Mouse (Mus musculus): ENCODE measurements around the gene Wdr83os. TPM values are rescaled to one million over a fixed set of nuclear protein-coding genes. Genes with fewer than 3 reads are reported as not detected.
"Not testable (repeated sequence)": the region's sequence is repeated elsewhere in the genome, so short reads cannot be mapped to it uniquely, and the experiment has no call there.

Gene Wdr83os
- polyA plus RNA-seq, 1 experiment from 2014 or later = 153 TPM

- no peak overlapping the region for H3K4me3 ChIP-seq (ENCODE audit: low read depth, low read length)
- ATAC-seq (ENCODE audit: insufficient number of reproducible peaks, insufficient read depth, low FRiP score, low read depth) = no peak
- H3K4me1 ChIP-seq (ENCODE audit: control insufficient read depth, insufficient read depth, low read length) = no peaks in the 10 kb centered on the region
- H3K27me3 ChIP-seq (ENCODE audit: control insufficient read depth, insufficient read depth, low read length) = no peaks in the 10 kb centered on the region
- 61% methylated on average over 7 of the region's 7 CpGs for WGBS
- no peak overlapping the region for H3K9ac ChIP-seq (replicated peaks; ENCODE audit: low read depth, low read length)
- H3K27ac ChIP-seq (ENCODE audit: low read length) = no peak overlapping the region
- H3K36me3 ChIP-seq (ENCODE audit: control insufficient read depth, insufficient read depth, low read length) = no peaks in the 10 kb centered on the region
- no peak overlapping the region for H3K4me2 ChIP-seq (replicated peaks; ENCODE audit: low read depth, low read length)
- H3K9me3 ChIP-seq (ENCODE audit: control insufficient read depth, low read depth, low read length) = no peaks in the 10 kb centered on the region
These were observed 36.4 kb downstream of the Wdr83os start for GRCm38 (mm10) chr8:85116984-85117383.

GRCm38 (mm10) chr8:85119052-85119981 is 38.8 kb downstream of the Wdr83os start:
- Histone ChIP-seq H3K4me1 (ENCODE audit: control insufficient read depth, insufficient read depth, low read length) (no peaks in the 10 kb centered on the region), H3K27me3 (ENCODE audit: control insufficient read depth, insufficient read depth, low read length) (no peaks in the 10 kb centered on the region), H3K36me3 (ENCODE audit: control insufficient read depth, insufficient read depth, low read length) (no peaks in the 10 kb centered on the region), H3K27ac (ENCODE audit: low read length) (peak overlapping the region; percentile 71; the same call in 1 of the 2 replicates), H3K4me3 (ENCODE audit: low read depth, low read length) (peak overlapping the region; percentile 60), H3K9ac (replicated peaks; ENCODE audit: low read depth, low read length) (peak overlapping the region; percentile 60), H3K4me2 (replicated peaks; ENCODE audit: low read depth, low read length) (peak overlapping the region; percentile 70), H3K9me3 (ENCODE audit: control insufficient read depth, low read depth, low read length) (no peaks in the 10 kb centered on the region)
- 7% methylated on average over 37 of the region's 37 CpGs for WGBS
- peak; percentile 93 for ATAC-seq (ENCODE audit: insufficient number of reproducible peaks, insufficient read depth, low FRiP score, low read depth)

GRCm38 (mm10) chr8:85120251-85120650 is 39.7 kb downstream of the Wdr83os start:
- WGBS = 84% methylated on average over 5 of the region's 5 CpGs
- not testable (repeated sequence) for H3K27ac ChIP-seq (ENCODE audit: low read length); H3K4me2 ChIP-seq (replicated peaks; ENCODE audit: low read depth, low read length); H3K4me1 ChIP-seq (ENCODE audit: control insufficient read depth, insufficient read depth, low read length); H3K36me3 ChIP-seq (ENCODE audit: control insufficient read depth, insufficient read depth, low read length); H3K27me3 ChIP-seq (ENCODE audit: control insufficient read depth, insufficient read depth, low read length); H3K9ac ChIP-seq (replicated peaks; ENCODE audit: low read depth, low read length); H3K9me3 ChIP-seq (ENCODE audit: control insufficient read depth, low read depth, low read length); ATAC-seq (ENCODE audit: insufficient number of reproducible peaks, insufficient read depth, low FRiP score, low read depth); H3K4me3 ChIP-seq (ENCODE audit: low read depth, low read length)

GRCm38 (mm10) chr8:85122995-85123394 is 42.5 kb downstream of the Wdr83os start, which contains the start of gene Zfp791:
Zfp791 (minus strand) TSS chr8:85123095.
- 72% methylated on average over 3 of the region's 3 CpGs for WGBS

GRCm38 (mm10) chr8:85123691-85124090 is 43.2 kb downstream of the Wdr83os start:
- no peaks in the 10 kb centered on the region for H3K9me3 ChIP-seq (ENCODE audit: control insufficient read depth, low read depth, low read length)
- H3K36me3 ChIP-seq (ENCODE audit: control insufficient read depth, insufficient read depth, low read length) = no peaks in the 10 kb centered on the region
- no peak overlapping the region for H3K27ac ChIP-seq (ENCODE audit: low read length)
- no peaks in the 10 kb centered on the region for H3K27me3 ChIP-seq (ENCODE audit: control insufficient read depth, insufficient read depth, low read length)
- no peak overlapping the region for H3K4me2 ChIP-seq (replicated peaks; ENCODE audit: low read depth, low read length)
- H3K9ac ChIP-seq (replicated peaks; ENCODE audit: low read depth, low read length) = no peak overlapping the region
- no peak overlapping the region for H3K4me3 ChIP-seq (ENCODE audit: low read depth, low read length)
- 93% methylated on average over 8 of the region's 8 CpGs for WGBS
- ATAC-seq (ENCODE audit: insufficient number of reproducible peaks, insufficient read depth, low FRiP score, low read depth) = no peak
- no peaks in the 10 kb centered on the region for H3K4me1 ChIP-seq (ENCODE audit: control insufficient read depth, insufficient read depth, low read length)

More at GRCm38 (mm10) chr8:85122995-85123394, 42.5 kb downstream of the Wdr83os start, which contains the start of gene Zfp791:
- no peaks in the 10 kb centered on the region for H3K36me3 ChIP-seq (ENCODE audit: control insufficient read depth, insufficient read depth, low read length)
- ATAC-seq (ENCODE audit: insufficient number of reproducible peaks, insufficient read depth, low FRiP score, low read depth) = no peak
- no peak within 1 kb of the TSS for H3K4me3 ChIP-seq (ENCODE audit: low read depth, low read length)
- no peaks in the 10 kb centered on the region for H3K27me3 ChIP-seq (ENCODE audit: control insufficient read depth, insufficient read depth, low read length)
- H3K4me2 ChIP-seq (replicated peaks; ENCODE audit: low read depth, low read length) = no peak within 1 kb of the TSS
- no peaks in the 10 kb centered on the region for H3K9me3 ChIP-seq (ENCODE audit: control insufficient read depth, low read depth, low read length)
- H3K27ac ChIP-seq (ENCODE audit: low read length) = no peak within 1 kb of the TSS
- no peaks in the 10 kb centered on the region for H3K4me1 ChIP-seq (ENCODE audit: control insufficient read depth, insufficient read depth, low read length)
- no peak within 1 kb of the TSS for H3K9ac ChIP-seq (replicated peaks; ENCODE audit: low read depth, low read length)

Small RNAs within 50 kb of the gene (microRNA-seq; reads per million reads assigned to microRNA genes)
- gene Gm23388 (not detected), gene Mir7070 (1.6 reads per million)

Other genes starting within 250 kb of the Wdr83os start
- gene Gadd45gip1, start 249.2 kb upstream of the Wdr83os start, polyA plus RNA-seq (2014; fragmentation: Nextera tagmentation; extraction: Ambion mirVana) = 49.5 and 50.5 TPM in 2 replicates
- gene Rad23a, start 240.1 kb upstream of the Wdr83os start, polyA plus RNA-seq (2014; fragmentation: Nextera tagmentation; extraction: Ambion mirVana) = 119 and 125 TPM in 2 replicates
- 669 and 791 TPM in 2 replicates for gene Calr, start 233.8 kb upstream of the Wdr83os start, polyA plus RNA-seq (2014; fragmentation: Nextera tagmentation; extraction: Ambion mirVana)
- 83.7 and 88.9 TPM in 2 replicates for gene Farsa, start 223.8 kb upstream of the Wdr83os start, polyA plus RNA-seq (2014; fragmentation: Nextera tagmentation; extraction: Ambion mirVana)
- 65.4 and 77.8 TPM in 2 replicates for gene Syce2, start 208.6 kb upstream of the Wdr83os start, polyA plus RNA-seq (2014; fragmentation: Nextera tagmentation; extraction: Ambion mirVana)
- 29.3 and 30.8 TPM in 2 replicates for gene Gcdh, start 186.8 kb upstream of the Wdr83os start, polyA plus RNA-seq (2014; fragmentation: Nextera tagmentation; extraction: Ambion mirVana)
- 2.3 and 2.4 TPM in 2 replicates for gene Klf1, start 178.8 kb upstream of the Wdr83os start, polyA plus RNA-seq (2014; fragmentation: Nextera tagmentation; extraction: Ambion mirVana)
- gene Dnase2a, start 172.2 kb upstream of the Wdr83os start, polyA plus RNA-seq (2014; fragmentation: Nextera tagmentation; extraction: Ambion mirVana) = 14.7 and 17.9 TPM in 2 replicates
- 2.2 and 3.2 TPM in 2 replicates for gene Mast1, start 143.4 kb upstream of the Wdr83os start, polyA plus RNA-seq (2014; fragmentation: Nextera tagmentation; extraction: Ambion mirVana)
- gene Rtbdn, start 133.7 kb upstream of the Wdr83os start, polyA plus RNA-seq (2014; fragmentation: Nextera tagmentation; extraction: Ambion mirVana) = 0.20 TPM in 1 of 2 replicates, not detected in the other
- gene Gm49661, start 111.3 kb upstream of the Wdr83os start, polyA plus RNA-seq (2014; fragmentation: Nextera tagmentation; extraction: Ambion mirVana) = not detected in 2 replicates
- 799 and 888 TPM in 2 replicates for gene Prdx2, start 111.2 kb upstream of the Wdr83os start, polyA plus RNA-seq (2014; fragmentation: Nextera tagmentation; extraction: Ambion mirVana)
- gene Rnaseh2a, start 111.0 kb upstream of the Wdr83os start, polyA plus RNA-seq (2014; fragmentation: Nextera tagmentation; extraction: Ambion mirVana) = 114 and 125 TPM in 2 replicates
- 16.9 and 23.4 TPM in 2 replicates for gene Junb, start 102.0 kb upstream of the Wdr83os start, polyA plus RNA-seq (2014; fragmentation: Nextera tagmentation; extraction: Ambion mirVana)
- 34.5 and 34.6 TPM in 2 replicates for gene Hook2, start 90.1 kb upstream of the Wdr83os start, polyA plus RNA-seq (2014; fragmentation: Nextera tagmentation; extraction: Ambion mirVana)
- 0.29 and 0.38 TPM in 2 replicates for gene Best2, start 66.2 kb upstream of the Wdr83os start, polyA plus RNA-seq (2014; fragmentation: Nextera tagmentation; extraction: Ambion mirVana)
- 101 and 103 TPM in 2 replicates for gene Asna1, start 55.5 kb upstream of the Wdr83os start, polyA plus RNA-seq (2014; fragmentation: Nextera tagmentation; extraction: Ambion mirVana)
- gene Trir, start 53.9 kb upstream of the Wdr83os start, polyA plus RNA-seq (2014; fragmentation: Nextera tagmentation; extraction: Ambion mirVana) = 132 and 136 TPM in 2 replicates
- gene Tnpo2, start 43.8 kb upstream of the Wdr83os start, polyA plus RNA-seq (2014; fragmentation: Nextera tagmentation; extraction: Ambion mirVana) = 19.0 and 26.5 TPM in 2 replicates
- 31.9 and 32.6 TPM in 2 replicates for gene Fbxw9, start 20.7 kb upstream of the Wdr83os start, polyA plus RNA-seq (2014; fragmentation: Nextera tagmentation; extraction: Ambion mirVana)
- not detected in 2 replicates for gene Gm5741, start 12.8 kb upstream of the Wdr83os start, polyA plus RNA-seq (2014; fragmentation: Nextera tagmentation; extraction: Ambion mirVana)
- 51.9 and 53.9 TPM in 2 replicates for gene Dhps, start 9.0 kb upstream of the Wdr83os start, polyA plus RNA-seq (2014; fragmentation: Nextera tagmentation; extraction: Ambion mirVana)
- gene Wdr83, start 566 bp downstream of the Wdr83os start, polyA plus RNA-seq (2014; fragmentation: Nextera tagmentation; extraction: Ambion mirVana) = 45.0 and 46.4 TPM in 2 replicates
- gene Man2b1, start 2.5 kb downstream of the Wdr83os start, polyA plus RNA-seq (2014; fragmentation: Nextera tagmentation; extraction: Ambion mirVana) = 41.5 and 45.9 TPM in 2 replicates
- 1.7 and 2.9 TPM in 2 replicates for gene Zfp791, start 42.4 kb downstream of the Wdr83os start, polyA plus RNA-seq (2014; fragmentation: Nextera tagmentation; extraction: Ambion mirVana)
- gene Cks1brt, start 71.2 kb downstream of the Wdr83os start, polyA plus RNA-seq (2014; fragmentation: Nextera tagmentation; extraction: Ambion mirVana) = not detected in 2 replicates
- not detected in 2 replicates for gene Olfr371, start 145.2 kb downstream of the Wdr83os start, polyA plus RNA-seq (2014; fragmentation: Nextera tagmentation; extraction: Ambion mirVana)
- 109 and 110 TPM in 2 replicates for gene Orc6, start 218.9 kb downstream of the Wdr83os start, polyA plus RNA-seq (2014; fragmentation: Nextera tagmentation; extraction: Ambion mirVana)
- gene Vps35, start 219.1 kb downstream of the Wdr83os start, polyA plus RNA-seq (2014; fragmentation: Nextera tagmentation; extraction: Ambion mirVana) = 133 and 134 TPM in 2 replicates